In genomic region chr11:34316176-34316575, GRCm38 (mm10) we compare ENCODE assay signal across 13 mouse cellular contexts. TPM values are rescaled to one million over a fixed set of nuclear protein-coding genes. Genes with fewer than 3 reads are reported as not detected.
DNase-seq lines count a peak whose midpoint lies in the region; ATAC-seq lines count a peak whose summit lies in the region.
"Had no signal": no experiment of that assay in that cellular context is flagged by ENCODE, and none has a peak within 500 bp of the region (broad histone marks: within the 10 kb centered on the region; RNA-seq: fewer than 3 reads in every experiment).

No protein-coding gene starts in this region.

- no peak overlapping the region for H3K27ac ChIP-seq in limb, embryonic 12.5 days
- H3K27ac ChIP-seq in limb, embryonic 10.5 days, result no peak overlapping the region
- no peak overlapping the region for H3K27ac ChIP-seq in embryonic facial prominence, embryonic 14.5 days (replicated peaks; ENCODE audit: low read depth, low read length)
- peak overlapping the region; percentile 72 for H3K27ac ChIP-seq in hindbrain, embryonic 15.5 days (replicated peaks)
- peak overlapping the region; percentile 68 for H3K27ac ChIP-seq in neural tube, embryonic 15.5 days (replicated peaks)
- H3K27ac ChIP-seq in liver, embryonic 12.5 days, result no peak overlapping the region
- H3K27ac ChIP-seq: limb, embryonic 15.5 days; lung, embryonic 15.5 days had no signal

- no peaks in the 10 kb centered on the region; the same call in 1 of the 2 replicates for H3K27me3 ChIP-seq in limb, embryonic 12.5 days
- peaks cover 3% of the 10 kb centered on the region; the same call in 1 of the 2 replicates for H3K27me3 ChIP-seq in limb, embryonic 10.5 days (ENCODE audit: low read depth, poor library complexity, severe bottlenecking)
- peaks cover 8% of the 10 kb centered on the region; the same call in 1 of the 2 replicates for H3K27me3 ChIP-seq in embryonic facial prominence, embryonic 14.5 days (replicated peaks; ENCODE audit: control insufficient read depth, insufficient read depth, low read length)
- no peaks in the 10 kb centered on the region for H3K27me3 ChIP-seq in hindbrain, embryonic 15.5 days
- 0 out of 2 replicates have a peak, but pooled peaks cover 3% of the 10 kb centered on the region for H3K27me3 ChIP-seq in neural tube, embryonic 15.5 days (replicated peaks)
- no peaks in the 10 kb centered on the region for H3K27me3 ChIP-seq in liver, embryonic 12.5 days (replicated peaks)
- H3K27me3 ChIP-seq: limb, embryonic 15.5 days; megakaryocyte, embryonic 14.5 days had no signal

- no peaks in the 10 kb centered on the region for H3K36me3 ChIP-seq in limb, embryonic 12.5 days
- H3K36me3 ChIP-seq in limb, embryonic 10.5 days, result no peaks in the 10 kb centered on the region
- H3K36me3 ChIP-seq in embryonic facial prominence, embryonic 14.5 days (ENCODE audit: control insufficient read depth, insufficient read depth, low read length), result no peaks in the 10 kb centered on the region
- H3K36me3 ChIP-seq in hindbrain, embryonic 15.5 days, result no peaks in the 10 kb centered on the region
- H3K36me3 ChIP-seq in neural tube, embryonic 15.5 days, result no peaks in the 10 kb centered on the region
- H3K36me3 ChIP-seq in liver, embryonic 12.5 days, result no peaks in the 10 kb centered on the region
- H3K36me3 ChIP-seq: limb, embryonic 15.5 days; lung, embryonic 15.5 days had no signal

- H3K4me3 ChIP-seq in limb, embryonic 12.5 days (replicated peaks), result no peak overlapping the region
- no peak overlapping the region for H3K4me3 ChIP-seq in limb, embryonic 10.5 days
- no peak overlapping the region for H3K4me3 ChIP-seq in embryonic facial prominence, embryonic 14.5 days (ENCODE audit: low read depth, low read length)
- H3K4me3 ChIP-seq in hindbrain, embryonic 15.5 days, result peak overlapping the region; percentile 52
- H3K4me3 ChIP-seq in neural tube, embryonic 15.5 days (replicated peaks), result peak overlapping the region; percentile 45
- no peak overlapping the region for H3K4me3 ChIP-seq in liver, embryonic 12.5 days
- H3K4me3 ChIP-seq: limb, embryonic 15.5 days; lung, embryonic 15.5 days; megakaryocyte, embryonic 14.5 days had no signal

- no peak for DNase-seq in limb, embryonic 10.5 days (ENCODE audit: low spot score)
- DNase-seq in embryonic facial prominence, embryonic 14.5 days (ENCODE audit: low spot score), result no peak
- DNase-seq in c-Kit-positive CD71-positive TER-119-positive erythroid progenitor cells, embryonic 14.5 days (ENCODE audit: low spot score), result no peak
- DNase-seq: adrenal gland, adult 2 months; heart, postnatal 4 days; kidney, postnatal 10 days had no signal

- H3K9me3 ChIP-seq in limb, embryonic 12.5 days, result no peaks in the 10 kb centered on the region
- no peaks in the 10 kb centered on the region for H3K9me3 ChIP-seq in limb, embryonic 10.5 days (replicated peaks)
- no peaks in the 10 kb centered on the region for H3K9me3 ChIP-seq in embryonic facial prominence, embryonic 14.5 days (ENCODE audit: control insufficient read depth, low read length)
- H3K9me3 ChIP-seq in hindbrain, embryonic 15.5 days, result no peaks in the 10 kb centered on the region
- no peaks in the 10 kb centered on the region for H3K9me3 ChIP-seq in neural tube, embryonic 15.5 days (replicated peaks)
- H3K9me3 ChIP-seq in liver, embryonic 12.5 days (replicated peaks), result no peaks in the 10 kb centered on the region
- H3K9me3 ChIP-seq: limb, embryonic 15.5 days; lung, embryonic 15.5 days; megakaryocyte, embryonic 14.5 days had no signal

- WGBS in limb, embryonic 12.5 days, result 47% methylated on average over 10 of the region's 10 CpGs
- 83% methylated on average over 10 of the region's 10 CpGs for WGBS in limb, embryonic 10.5 days
- WGBS in embryonic facial prominence, embryonic 14.5 days, result 51% methylated on average over 10 of the region's 10 CpGs
- WGBS in hindbrain, embryonic 15.5 days, result 30% methylated on average over 10 of the region's 10 CpGs
- WGBS in neural tube, embryonic 15.5 days, result 26% methylated on average over 10 of the region's 10 CpGs
- 76% methylated on average over 10 of the region's 10 CpGs for WGBS in liver, embryonic 12.5 days (ENCODE audit: insufficient replicate concordance)

- peaks cover 22% of the 10 kb centered on the region for H3K4me1 ChIP-seq in limb, embryonic 12.5 days (replicated peaks)
- H3K4me1 ChIP-seq in limb, embryonic 10.5 days, result peaks cover 32% of the 10 kb centered on the region
- no peaks in the 10 kb centered on the region; the same call in 1 of the 2 replicates for H3K4me1 ChIP-seq in embryonic facial prominence, embryonic 14.5 days (ENCODE audit: control insufficient read depth, insufficient read depth, low read length)
- peaks cover 37% of the 10 kb centered on the region for H3K4me1 ChIP-seq in hindbrain, embryonic 15.5 days (replicated peaks)
- peaks cover 32% of the 10 kb centered on the region for H3K4me1 ChIP-seq in neural tube, embryonic 15.5 days
- H3K4me1 ChIP-seq in liver, embryonic 12.5 days, result peaks cover 12% of the 10 kb centered on the region
- H3K4me1 ChIP-seq: lung, embryonic 15.5 days had no signal

- H3K4me2 ChIP-seq in limb, embryonic 12.5 days, result peak overlapping the region; percentile 56; the same call in 1 of the 2 replicates
- peak overlapping the region; percentile 65; the same call in 1 of the 2 replicates for H3K4me2 ChIP-seq in embryonic facial prominence, embryonic 14.5 days (ENCODE audit: low read depth, low read length)
- H3K4me2 ChIP-seq in hindbrain, embryonic 15.5 days, result peak overlapping the region; percentile 59
- peak overlapping the region; percentile 57 for H3K4me2 ChIP-seq in neural tube, embryonic 15.5 days
- no peak overlapping the region for H3K4me2 ChIP-seq in liver, embryonic 12.5 days
- H3K4me2 ChIP-seq: limb, embryonic 15.5 days; lung, embryonic 15.5 days had no signal

- no peak for ATAC-seq in limb, embryonic 12.5 days (ENCODE audit: insufficient number of reproducible peaks, insufficient read depth, low FRiP score, low TSS enrichment, low read depth)
- ATAC-seq in embryonic facial prominence, embryonic 14.5 days (ENCODE audit: low read depth), result no peak
- ATAC-seq in hindbrain, embryonic 15.5 days (ENCODE audit: low FRiP score, low read depth), result no peak
- ATAC-seq in neural tube, embryonic 15.5 days (ENCODE audit: low FRiP score), result no peak
- no peak for ATAC-seq in liver, embryonic 12.5 days

- H3K9ac ChIP-seq in limb, embryonic 12.5 days (replicated peaks), result no peak overlapping the region
- H3K9ac ChIP-seq in embryonic facial prominence, embryonic 14.5 days (ENCODE audit: low read depth, low read length), result no peak overlapping the region
- H3K9ac ChIP-seq in hindbrain, embryonic 15.5 days, result peak overlapping the region; percentile 53
- H3K9ac ChIP-seq in neural tube, embryonic 15.5 days (replicated peaks), result peak overlapping the region; percentile 60
- no peak overlapping the region for H3K9ac ChIP-seq in liver, embryonic 12.5 days
- H3K9ac ChIP-seq: limb, embryonic 15.5 days; lung, embryonic 15.5 days had no signal

RNA-seq across cellular contexts. Expression of gene Fam196b, which starts 1.6 kb away (rescaled TPM):
- polyA plus RNA-seq in limb, embryonic 12.5 days (2016; fragmentation: Nextera tagmentation; extraction: Ambion mirVana), result 1.2 and 1.5 TPM in 2 replicates
- polyA plus RNA-seq in limb, embryonic 10.5 days (2016; fragmentation: Nextera tagmentation; extraction: Ambion mirVana), result 0.25 and 0.54 TPM in 2 replicates
- polyA plus RNA-seq in embryonic facial prominence, embryonic 14.5 days (2014; fragmentation: Nextera tagmentation; extraction: Ambion mirVana), result 0.46 and 0.90 TPM in 2 replicates
- polyA plus RNA-seq in hindbrain, embryonic 15.5 days (2015; fragmentation: Nextera tagmentation; extraction: Ambion mirVana), result 4.2 and 4.7 TPM in 2 replicates
- 3.6 and 4.0 TPM in 2 replicates for polyA plus RNA-seq in neural tube, embryonic 15.5 days (2015; fragmentation: Nextera tagmentation; extraction: Ambion mirVana)
- polyA plus RNA-seq in liver, embryonic 12.5 days (2016; fragmentation: Nextera tagmentation; extraction: Ambion mirVana), result 0.07 and 0.10 TPM in 2 replicates

Comparison
In these comparisons a context has a peak if more than half of its experiments do, and no peak if none do; other contexts are left out.
1. H3K27ac ChIP-seq: peak in hindbrain, embryonic 15.5 days (single experiment) and neural tube, embryonic 15.5 days (single experiment); none in limb, embryonic 12.5 days (single experiment), limb, embryonic 10.5 days (single experiment), embryonic facial prominence, embryonic 14.5 days (single experiment) and liver, embryonic 12.5 days (single experiment).
2. H3K4me3 ChIP-seq: peak in hindbrain, embryonic 15.5 days (single experiment) and neural tube, embryonic 15.5 days (single experiment); none in limb, embryonic 12.5 days (single experiment), limb, embryonic 10.5 days (single experiment), embryonic facial prominence, embryonic 14.5 days (single experiment) and liver, embryonic 12.5 days (single experiment).
3. H3K9ac ChIP-seq: peak in hindbrain, embryonic 15.5 days (single experiment) and neural tube, embryonic 15.5 days (single experiment); none in limb, embryonic 12.5 days (single experiment), embryonic facial prominence, embryonic 14.5 days (single experiment) and liver, embryonic 12.5 days (single experiment).